Mouse (Mus musculus) erythroblast, embryonic 14.5 days (primary cell): Measurements from ENCODE around the gene Eif2b2.

Experiments
- GATA1 ChIP-seq: IDR thresholded peaks from 2 replicates; pipeline ENCODE4 v1.6.1; 2012; ENCODE audit warnings: low read length, inconsistent platforms, mixed read lengths
- TAL1 ChIP-seq: IDR thresholded peaks from 3 replicates; pipeline ENCODE4 v1.6.1; 2012; ENCODE audit warnings: low read length, inconsistent platforms, mixed read lengths

- TF ChIP-seq TAL1 (no peak), GATA1 (no peak)
Measured at GRCm38 (mm10) chr12:85208687-85209199, 10.5 kb upstream of the Eif2b2 start.
